Mouse (Mus musculus): ENCODE measurements around the gene Itga2. TPM values are rescaled to one million over a fixed set of nuclear protein-coding genes. Genes with fewer than 3 reads are reported as not detected.

Gene Itga2
- polyA plus RNA-seq, 1 experiment from 2014 or later, result 1.3 TPM

- Histone ChIP-seq H3K4me1 (ENCODE audit: control insufficient read depth, insufficient read depth, low read length) (no peaks in the 10 kb centered on the region; the same call in 1 of the 2 replicates), H3K27me3 (ENCODE audit: control insufficient read depth, insufficient read depth, low read length) (no peaks in the 10 kb centered on the region), H3K36me3 (ENCODE audit: control insufficient read depth, insufficient read depth, low read length) (no peaks in the 10 kb centered on the region), H3K9me3 (ENCODE audit: control insufficient read depth, low read length) (no peaks in the 10 kb centered on the region), H3K4me3 (ENCODE audit: low read depth, low read length) (peak overlapping the region; percentile 49), H3K9ac (replicated peaks; ENCODE audit: low read depth, low read length) (peak overlapping the region; percentile 43; the same call in 1 of the 2 replicates), H3K27ac (ENCODE audit: low read depth, low read length) (no peak overlapping the region), H3K4me2 (ENCODE audit: low read depth, low read length) (peak overlapping the region; percentile 90)
- peak; percentile 81 for ATAC-seq (ENCODE audit: low read depth)
- 31% methylated on average over 9 of the region's 9 CpGs for WGBS
These were observed 113.4 kb downstream of the Itga2 start for GRCm38 (mm10) chr13:114818513-114818912.

- WGBS, result 1% methylated on average over 39 of the region's 39 CpGs
- peak; percentile 99 for ATAC-seq (ENCODE audit: low read depth)
- H3K9ac ChIP-seq (replicated peaks; ENCODE audit: low read depth, low read length), result peak within 1 kb of the TSS; percentile 43
- H3K27me3 ChIP-seq (ENCODE audit: control insufficient read depth, insufficient read depth, low read length), result no peaks in the 10 kb centered on the region
- H3K4me1 ChIP-seq (ENCODE audit: control insufficient read depth, insufficient read depth, low read length), result no peaks in the 10 kb centered on the region; the same call in 1 of the 2 replicates
- no peak within 1 kb of the TSS for H3K27ac ChIP-seq (ENCODE audit: low read depth, low read length)
- H3K4me3 ChIP-seq (ENCODE audit: low read depth, low read length), result peak within 1 kb of the TSS; percentile 49
- H3K9me3 ChIP-seq (ENCODE audit: control insufficient read depth, low read length), result no peaks in the 10 kb centered on the region
- peak within 1 kb of the TSS; percentile 90 for H3K4me2 ChIP-seq (ENCODE audit: low read depth, low read length)
- no peaks in the 10 kb centered on the region for H3K36me3 ChIP-seq (ENCODE audit: control insufficient read depth, insufficient read depth, low read length)
These were observed 114.0 kb downstream of the Itga2 start, which contains the start of gene Mocs2 for GRCm38 (mm10) chr13:114817751-114818360. Gene Mocs2, plus strand, starts transcription at chr13:114818236.

DNA sequence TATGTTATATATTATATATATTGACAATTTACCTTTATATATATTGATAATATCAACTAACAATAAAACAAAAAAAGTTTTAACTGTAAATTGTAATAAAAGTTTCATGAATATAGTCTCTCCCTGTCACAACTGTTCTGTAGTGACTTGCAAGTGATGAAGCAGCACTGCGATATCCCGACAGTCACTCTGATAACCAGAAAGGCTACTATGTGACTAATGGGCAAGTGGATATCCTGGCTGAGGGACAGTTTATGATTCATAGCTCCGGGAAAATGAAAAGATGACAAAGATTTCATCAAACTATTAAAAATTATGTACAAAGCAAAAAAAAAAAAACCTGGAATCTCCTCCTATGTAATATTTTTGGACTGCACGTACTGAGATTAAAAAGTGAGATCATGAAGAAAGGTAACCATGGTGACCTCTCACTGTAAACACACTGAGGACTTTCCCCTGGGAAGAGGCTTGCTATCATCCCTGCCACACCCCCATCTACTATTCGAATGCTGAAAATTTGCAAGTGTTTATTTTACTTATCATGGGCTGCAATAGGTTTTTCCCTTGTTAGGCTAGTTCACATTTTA is 122.2 kb downstream of the Itga2 start:
- ATAC-seq (ENCODE audit: low read depth), result no peak
- Histone ChIP-seq H3K4me3 (ENCODE audit: low read depth, low read length) (no peak overlapping the region), H3K27me3 (ENCODE audit: control insufficient read depth, insufficient read depth, low read length) (no peaks in the 10 kb centered on the region), H3K9ac (replicated peaks; ENCODE audit: low read depth, low read length) (no peak overlapping the region), H3K4me2 (ENCODE audit: low read depth, low read length) (no peak overlapping the region), H3K9me3 (ENCODE audit: control insufficient read depth, low read length) (no peaks in the 10 kb centered on the region), H3K36me3 (ENCODE audit: control insufficient read depth, insufficient read depth, low read length) (no peaks in the 10 kb centered on the region), H3K27ac (ENCODE audit: low read depth, low read length) (no peak overlapping the region), H3K4me1 (ENCODE audit: control insufficient read depth, insufficient read depth, low read length) (no peaks in the 10 kb centered on the region)
- WGBS, result 88% methylated on average over 5 of the region's 5 CpGs

GRCm38 (mm10) chr13:114802971-114803370 is 128.9 kb downstream of the Itga2 start:
- no peak overlapping the region for H3K4me3 ChIP-seq (ENCODE audit: low read depth, low read length)
- no peaks in the 10 kb centered on the region for H3K4me1 ChIP-seq (ENCODE audit: control insufficient read depth, insufficient read depth, low read length)
- H3K9ac ChIP-seq (replicated peaks; ENCODE audit: low read depth, low read length), result no peak overlapping the region
- no peak overlapping the region for H3K27ac ChIP-seq (ENCODE audit: low read depth, low read length)
- no peaks in the 10 kb centered on the region for H3K27me3 ChIP-seq (ENCODE audit: control insufficient read depth, insufficient read depth, low read length)
- H3K4me2 ChIP-seq (ENCODE audit: low read depth, low read length), result no peak overlapping the region
- 85% methylated on average over 2 of the region's 2 CpGs for WGBS
- no peaks in the 10 kb centered on the region for H3K36me3 ChIP-seq (ENCODE audit: control insufficient read depth, insufficient read depth, low read length)
- ATAC-seq (ENCODE audit: low read depth), result no peak
- H3K9me3 ChIP-seq (ENCODE audit: control insufficient read depth, low read length), result no peaks in the 10 kb centered on the region

DNA sequence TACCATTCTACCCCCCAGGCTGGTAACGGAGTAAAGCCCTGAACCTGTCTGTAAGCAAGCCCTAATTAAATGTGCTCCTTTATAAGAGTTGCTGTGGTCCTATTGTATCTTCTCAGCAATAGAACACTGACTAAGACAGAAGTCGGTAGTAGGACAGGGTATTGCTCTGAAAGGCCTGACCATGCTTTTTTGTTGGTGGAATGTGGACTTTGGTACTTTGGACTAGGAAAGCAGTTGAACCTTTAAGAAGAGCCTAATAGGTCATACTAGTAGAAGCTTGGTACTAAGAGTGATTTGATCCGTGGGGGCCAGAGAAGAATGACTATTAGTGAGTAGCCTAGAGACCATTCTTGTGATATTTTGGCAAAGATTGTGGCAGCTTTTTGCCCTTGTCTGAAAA is 130.0 kb downstream of the Itga2 start:
- H3K27ac ChIP-seq (ENCODE audit: low read depth, low read length), result no peak overlapping the region
- H3K9me3 ChIP-seq (ENCODE audit: control insufficient read depth, low read length), result no peaks in the 10 kb centered on the region
- no peak overlapping the region for H3K4me3 ChIP-seq (ENCODE audit: low read depth, low read length)
- no peaks in the 10 kb centered on the region for H3K36me3 ChIP-seq (ENCODE audit: control insufficient read depth, insufficient read depth, low read length)
- no peak overlapping the region for H3K9ac ChIP-seq (replicated peaks; ENCODE audit: low read depth, low read length)
- H3K4me2 ChIP-seq (ENCODE audit: low read depth, low read length), result no peak overlapping the region
- no peaks in the 10 kb centered on the region for H3K27me3 ChIP-seq (ENCODE audit: control insufficient read depth, insufficient read depth, low read length)
- ATAC-seq (ENCODE audit: low read depth), result no peak
- H3K4me1 ChIP-seq (ENCODE audit: control insufficient read depth, insufficient read depth, low read length), result no peaks in the 10 kb centered on the region
- 80% methylated on average over 3 of the region's 3 CpGs for WGBS

GRCm38 (mm10) chr13:114793250-114794030 is 138.5 kb downstream of the Itga2 start:
- Histone ChIP-seq H3K4me2 (ENCODE audit: low read depth, low read length) (no peak overlapping the region), H3K36me3 (ENCODE audit: control insufficient read depth, insufficient read depth, low read length) (no peaks in the 10 kb centered on the region), H3K9me3 (ENCODE audit: control insufficient read depth, low read length) (no peaks in the 10 kb centered on the region), H3K4me3 (ENCODE audit: low read depth, low read length) (no peak overlapping the region), H3K9ac (replicated peaks; ENCODE audit: low read depth, low read length) (no peak overlapping the region), H3K4me1 (ENCODE audit: control insufficient read depth, insufficient read depth, low read length) (no peaks in the 10 kb centered on the region), H3K27ac (ENCODE audit: low read depth, low read length) (no peak overlapping the region), H3K27me3 (ENCODE audit: control insufficient read depth, insufficient read depth, low read length) (no peaks in the 10 kb centered on the region)
- peak; percentile 69; the same call in 1 of the 2 replicates for ATAC-seq (ENCODE audit: low read depth)
- WGBS, result 45% methylated on average over 6 of the region's 6 CpGs

DNA sequence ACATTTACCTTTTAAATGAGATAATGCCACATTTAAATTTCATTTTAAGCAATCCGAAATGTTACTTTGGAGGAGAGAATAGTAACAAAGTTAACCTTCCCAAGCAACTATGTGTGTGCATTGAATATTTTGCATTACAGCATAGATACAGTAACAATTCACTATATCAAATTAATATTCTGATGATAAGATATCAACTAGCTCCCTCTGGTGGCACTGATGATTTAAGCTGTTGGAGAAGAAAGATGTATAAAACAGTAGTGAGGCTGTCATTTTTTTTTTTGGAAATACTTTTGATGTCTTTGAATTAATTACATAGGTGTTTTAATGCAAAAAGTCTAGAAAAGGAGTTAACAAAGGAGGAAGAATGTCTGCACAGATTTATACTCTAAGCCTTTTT is 140.4 kb downstream of the Itga2 start:
- Histone ChIP-seq H3K4me2 (ENCODE audit: low read depth, low read length) (no peak overlapping the region), H3K9me3 (ENCODE audit: control insufficient read depth, low read length) (no peaks in the 10 kb centered on the region), H3K9ac (replicated peaks; ENCODE audit: low read depth, low read length) (no peak overlapping the region), H3K27ac (ENCODE audit: low read depth, low read length) (no peak overlapping the region), H3K36me3 (ENCODE audit: control insufficient read depth, insufficient read depth, low read length) (no peaks in the 10 kb centered on the region), H3K27me3 (ENCODE audit: control insufficient read depth, insufficient read depth, low read length) (no peaks in the 10 kb centered on the region), H3K4me3 (ENCODE audit: low read depth, low read length) (no peak overlapping the region), H3K4me1 (ENCODE audit: control insufficient read depth, insufficient read depth, low read length) (no peaks in the 10 kb centered on the region)
- ATAC-seq (ENCODE audit: low read depth), result no peak
- 80% methylated on average over 1 of the region's 1 CpGs for WGBS
